13 mouse cellular contexts compared by ENCODE assay signal in the genomic region with DNA sequence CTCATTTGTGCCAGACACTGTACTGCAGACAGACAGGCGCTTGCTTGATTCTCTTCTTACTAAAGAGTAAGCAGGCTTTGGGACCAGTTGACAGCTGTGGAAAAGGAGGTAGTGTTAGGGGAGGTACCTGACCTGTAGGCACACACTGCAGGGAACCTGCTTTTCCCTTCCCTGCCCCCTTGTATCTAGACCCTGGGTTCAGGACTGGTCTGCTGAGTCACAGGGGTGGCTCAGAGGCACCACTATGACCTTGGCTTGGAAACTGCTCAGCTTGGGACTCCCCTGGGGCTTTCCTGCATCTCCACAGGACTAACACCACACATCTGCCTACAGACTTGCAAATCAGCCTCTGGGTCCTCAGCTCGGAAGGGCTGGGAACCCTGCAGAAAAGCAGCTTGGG. TPM values are rescaled to one million over a fixed set of nuclear protein-coding genes. Genes with fewer than 3 reads are reported as not detected.
DNase-seq lines count a peak whose midpoint lies in the region; ATAC-seq lines count a peak whose summit lies in the region.
"Had no signal": no experiment of that assay in that cellular context is flagged by ENCODE, and none has a peak within 500 bp of the region (broad histone marks: within the 10 kb centered on the region; RNA-seq: fewer than 3 reads in every experiment).

No protein-coding gene starts in this region.

- H3K9me3 ChIP-seq in embryonic facial prominence, embryonic 13.5 days: no peaks in the 10 kb centered on the region
- H3K9me3 ChIP-seq in embryonic facial prominence, embryonic 10.5 days: no peaks in the 10 kb centered on the region
- H3K9me3 ChIP-seq: hindbrain, embryonic 10.5 days; limb, embryonic 10.5 days had no signal

- no peak for ATAC-seq in embryonic facial prominence, embryonic 13.5 days (ENCODE audit: insufficient number of reproducible peaks, insufficient read depth, low FRiP score, low TSS enrichment, low read depth)

- H3K4me3 ChIP-seq in embryonic facial prominence, embryonic 13.5 days: no peak overlapping the region
- H3K4me3 ChIP-seq in embryonic facial prominence, embryonic 10.5 days: no peak overlapping the region
- H3K4me3 ChIP-seq: erythroblast, embryonic 14.5 days; hindbrain, embryonic 10.5 days; limb, embryonic 10.5 days had no signal

- H3K36me3 ChIP-seq in embryonic facial prominence, embryonic 13.5 days: peaks cover 15% of the 10 kb centered on the region; the same call in 1 of the 2 replicates
- H3K36me3 ChIP-seq in embryonic facial prominence, embryonic 10.5 days (replicated peaks): peaks cover 39% of the 10 kb centered on the region
- no peaks in the 10 kb centered on the region for H3K36me3 ChIP-seq in splenic B cell, adult 2 months (ENCODE audit: control insufficient read depth, insufficient read depth, low read length, poor library complexity, severe bottlenecking)

- H3K9ac ChIP-seq in embryonic facial prominence, embryonic 13.5 days: peak overlapping the region; percentile 16; the same call in 1 of the 2 replicates

- WGBS in embryonic facial prominence, embryonic 13.5 days: 61% methylated on average over 2 of the region's 2 CpGs
- 73% methylated on average over 2 of the region's 2 CpGs for WGBS in embryonic facial prominence, embryonic 10.5 days

- H3K27ac ChIP-seq in embryonic facial prominence, embryonic 13.5 days: no peak overlapping the region
- no peak overlapping the region for H3K27ac ChIP-seq in embryonic facial prominence, embryonic 10.5 days (replicated peaks)
- H3K27ac ChIP-seq: hindbrain, embryonic 10.5 days; limb, embryonic 10.5 days had no signal

- DNase-seq in embryonic facial prominence, embryonic 10.5 days (ENCODE audit: low spot score): no peak
- DNase-seq in spleen, postnatal 36 days (ENCODE audit: low spot score in 2 of 2): peak; percentile 38 to 52
- DNase-seq in spleen, adult 12 weeks (ENCODE audit: low spot score): no peak
- peak; percentile 45 for DNase-seq in adrenal gland, adult 8-10 months
- peak; percentile 45 for DNase-seq in splenic B cell, adult 2 months (ENCODE audit: low read depth, low spot score)
- DNase-seq in lung, postnatal 36 days: no peak
- no peak for DNase-seq in layer of hippocampus, postnatal 36 days
- DNase-seq: lung, postnatal 10 days; right cerebral cortex, postnatal 25 days had no signal

- no peaks in the 10 kb centered on the region for H3K27me3 ChIP-seq in embryonic facial prominence, embryonic 13.5 days
- H3K27me3 ChIP-seq in embryonic facial prominence, embryonic 10.5 days (replicated peaks; ENCODE audit: low read depth, poor library complexity, severe bottlenecking): no peaks in the 10 kb centered on the region
- no peaks in the 10 kb centered on the region for H3K27me3 ChIP-seq in splenic B cell, adult 2 months (ENCODE audit: control insufficient read depth, insufficient read depth, low read length, poor library complexity, severe bottlenecking)

- H3K4me2 ChIP-seq in embryonic facial prominence, embryonic 13.5 days: no peak overlapping the region

- H3K4me1 ChIP-seq in embryonic facial prominence, embryonic 13.5 days: peaks cover 44% of the 10 kb centered on the region
- H3K4me1 ChIP-seq in embryonic facial prominence, embryonic 10.5 days: peaks cover 34% of the 10 kb centered on the region

RNA-seq across cellular contexts. Expression of gene Rapgef1, which starts 9.8 kb away (rescaled TPM):
- polyA plus RNA-seq in embryonic facial prominence, embryonic 13.5 days (2015; fragmentation: Nextera tagmentation; extraction: Ambion mirVana): 14.4 and 15.0 TPM in 2 replicates
- 16.5 and 17.3 TPM in 2 replicates for polyA plus RNA-seq in embryonic facial prominence, embryonic 10.5 days (2016; fragmentation: Nextera tagmentation; extraction: Ambion mirVana)
- total RNA-seq in adrenal gland, adult 8-10 months (2022): 10 to 100 TPM; 48.7 to 53.6 (median 52.8) TPM
- total RNA-seq in layer of hippocampus, postnatal 36 days (2021): 10 to 100 TPM; 94.0 to 99.0 TPM

Comparison
In these comparisons a context has a peak if more than half of its experiments do, and no peak if none do; other contexts are left out.
1. DNase-seq: peak in spleen, postnatal 36 days (2 of 2), adrenal gland, adult 8-10 months (single experiment) and splenic B cell, adult 2 months (single experiment); none in embryonic facial prominence, embryonic 10.5 days (single experiment), spleen, adult 12 weeks (single experiment), lung, postnatal 36 days (single experiment) and layer of hippocampus, postnatal 36 days (0 of 2).